Mouse (Mus musculus): ENCODE results near the gene Sppl2c. TPM values are rescaled to one million over a fixed set of nuclear protein-coding genes. Genes with fewer than 3 reads are reported as not detected.

The Sppl2c gene
- polyA plus RNA-seq, 1 experiment from 2014 or later = not detected

- Histone ChIP-seq H3K4me2 (ENCODE audit: low read length) (no peak overlapping the region), H3K36me3 (ENCODE audit: control insufficient read depth, insufficient read depth, low read length) (no peaks in the 10 kb centered on the region), H3K27ac (replicated peaks in 1 of 2; ENCODE audit: control insufficient read depth in 1 of 2, insufficient read depth in 1 of 2, low read depth in 2 of 2, low read length in 2 of 2) (no peak overlapping the region), H3K27me3 (ENCODE audit: control insufficient read depth, insufficient read depth, low read length) (no peaks in the 10 kb centered on the region), H3K4me3 (ENCODE audit: control insufficient read depth in 1 of 2, insufficient read depth in 1 of 2, low read depth in 1 of 2, low read length in 2 of 2) (no peak overlapping the region), H3K4me1 (ENCODE audit: control insufficient read depth in 2 of 2, insufficient read depth in 2 of 2, low read length in 2 of 2) (no peaks in the 10 kb centered on the region), H3K9ac (ENCODE audit: low read length) (no peak overlapping the region), H3K9me3 (ENCODE audit: control insufficient read depth, low read length) (no peaks in the 10 kb centered on the region; the same call in 1 of the 2 replicates)
- WGBS = 73% methylated on average over 4 of the region's 4 CpGs
- ATAC-seq (ENCODE audit: insufficient number of reproducible peaks, insufficient read depth, low FRiP score, low read depth) = no peak
Observed at GRCm38 (mm10) chr11:104220291-104220690, 34.2 kb downstream of the Sppl2c start.

GRCm38 (mm10) chr11:104221751-104222150, 35.6 kb downstream of the Sppl2c start:
- Histone ChIP-seq H3K4me1 (ENCODE audit: control insufficient read depth in 2 of 2, insufficient read depth in 2 of 2, low read length in 2 of 2) (no peaks in the 10 kb centered on the region), H3K4me2 (ENCODE audit: low read length) (no peak overlapping the region), H3K36me3 (ENCODE audit: control insufficient read depth, insufficient read depth, low read length) (no peaks in the 10 kb centered on the region), H3K27me3 (ENCODE audit: control insufficient read depth, insufficient read depth, low read length) (no peaks in the 10 kb centered on the region), H3K27ac (replicated peaks in 1 of 2; ENCODE audit: control insufficient read depth in 1 of 2, insufficient read depth in 1 of 2, low read depth in 2 of 2, low read length in 2 of 2) (no peak overlapping the region), H3K9ac (ENCODE audit: low read length) (no peak overlapping the region), H3K4me3 (ENCODE audit: control insufficient read depth in 1 of 2, insufficient read depth in 1 of 2, low read depth in 1 of 2, low read length in 2 of 2) (no peak overlapping the region), H3K9me3 (ENCODE audit: control insufficient read depth, low read length) (no peaks in the 10 kb centered on the region; the same call in 1 of the 2 replicates)
- 81% methylated on average over 5 of the region's 5 CpGs for WGBS
- ATAC-seq (ENCODE audit: insufficient number of reproducible peaks, insufficient read depth, low FRiP score, low read depth) = no peak

GRCm38 (mm10) chr11:104223301-104223700, 37.2 kb downstream of the Sppl2c start:
- Histone ChIP-seq H3K9ac (ENCODE audit: low read length) (no peak overlapping the region), H3K36me3 (ENCODE audit: control insufficient read depth, insufficient read depth, low read length) (no peaks in the 10 kb centered on the region), H3K4me1 (ENCODE audit: control insufficient read depth in 2 of 2, insufficient read depth in 2 of 2, low read length in 2 of 2) (no peaks in the 10 kb centered on the region), H3K9me3 (ENCODE audit: control insufficient read depth, low read length) (no peaks in the 10 kb centered on the region; the same call in 1 of the 2 replicates), H3K27me3 (ENCODE audit: control insufficient read depth, insufficient read depth, low read length) (no peaks in the 10 kb centered on the region), H3K27ac (replicated peaks in 1 of 2; ENCODE audit: control insufficient read depth in 1 of 2, insufficient read depth in 1 of 2, low read depth in 2 of 2, low read length in 2 of 2) (no peak overlapping the region), H3K4me3 (ENCODE audit: control insufficient read depth in 1 of 2, insufficient read depth in 1 of 2, low read depth in 1 of 2, low read length in 2 of 2) (no peak overlapping the region), H3K4me2 (ENCODE audit: low read length) (no peak overlapping the region)
- no peak for ATAC-seq (ENCODE audit: insufficient number of reproducible peaks, insufficient read depth, low FRiP score, low read depth)
- WGBS = 70% methylated on average over 9 of the region's 9 CpGs

- Histone ChIP-seq H3K4me2 (ENCODE audit: low read length) (no peak overlapping the region), H3K27me3 (ENCODE audit: control insufficient read depth, insufficient read depth, low read length) (peaks cover 34% of the 10 kb centered on the region), H3K36me3 (ENCODE audit: control insufficient read depth, insufficient read depth, low read length) (no peaks in the 10 kb centered on the region), H3K9me3 (ENCODE audit: control insufficient read depth, low read length) (no peaks in the 10 kb centered on the region; the same call in 1 of the 2 replicates), H3K27ac (replicated peaks in 1 of 2; ENCODE audit: control insufficient read depth in 1 of 2, insufficient read depth in 1 of 2, low read depth in 2 of 2, low read length in 2 of 2) (no peak overlapping the region), H3K4me3 (ENCODE audit: control insufficient read depth in 1 of 2, insufficient read depth in 1 of 2, low read depth in 1 of 2, low read length in 2 of 2) (no peak overlapping the region), H3K4me1 (ENCODE audit: control insufficient read depth in 2 of 2, insufficient read depth in 2 of 2, low read length in 2 of 2) (peaks cover 2 to 12% of the 10 kb centered on the region in 2 experiments; a peak in 3 of 4 replicates), H3K9ac (ENCODE audit: low read length) (no peak overlapping the region)
- 57% methylated on average over 4 of the region's 4 CpGs for WGBS
- ATAC-seq (ENCODE audit: insufficient number of reproducible peaks, insufficient read depth, low FRiP score, low read depth) = no peak
Observed at GRCm38 (mm10) chr11:104229391-104229790, 43.3 kb downstream of the Sppl2c start.

- ATAC-seq (ENCODE audit: insufficient number of reproducible peaks, insufficient read depth, low FRiP score, low read depth) = no peak
- WGBS = 13% methylated on average over 9 of the region's 9 CpGs
- Histone ChIP-seq H3K4me2 (ENCODE audit: low read length) (peak overlapping the region; percentile 93), H3K9me3 (ENCODE audit: control insufficient read depth, low read length) (no peaks in the 10 kb centered on the region), H3K9ac (ENCODE audit: low read length) (peak overlapping the region; percentile 79), H3K4me3 (ENCODE audit: control insufficient read depth in 1 of 2, insufficient read depth in 1 of 2, low read depth in 1 of 2, low read length in 2 of 2) (peak overlapping the region in 1 of 2 experiments; percentile 72; a peak in 3 of 4 replicates), H3K27me3 (ENCODE audit: control insufficient read depth, insufficient read depth, low read length) (peaks cover 42% of the 10 kb centered on the region), H3K36me3 (ENCODE audit: control insufficient read depth, insufficient read depth, low read length) (no peaks in the 10 kb centered on the region), H3K4me1 (ENCODE audit: control insufficient read depth in 2 of 2, insufficient read depth in 2 of 2, low read length in 2 of 2) (peaks cover 2 to 12% of the 10 kb centered on the region in 2 experiments; a peak in 3 of 4 replicates), H3K27ac (replicated peaks in 1 of 2; ENCODE audit: control insufficient read depth in 1 of 2, insufficient read depth in 1 of 2, low read depth in 2 of 2, low read length in 2 of 2) (no peak overlapping the region)
Observed at GRCm38 (mm10) chr11:104230066-104230778, 44.1 kb downstream of the Sppl2c start.

- under 1% methylated on average over 69 of the region's 94 CpGs for WGBS
- Histone ChIP-seq H3K27ac (replicated peaks in 1 of 2; ENCODE audit: control insufficient read depth in 1 of 2, insufficient read depth in 1 of 2, low read depth in 2 of 2, low read length in 2 of 2) (peak within 1 kb of the TSS; percentile 19 to 31; a peak in 1 of 4 replicates), H3K27me3 (ENCODE audit: control insufficient read depth, insufficient read depth, low read length) (peaks cover 52% of the 10 kb centered on the region), H3K9me3 (ENCODE audit: control insufficient read depth, low read length) (no peaks in the 10 kb centered on the region), H3K4me3 (ENCODE audit: control insufficient read depth in 1 of 2, insufficient read depth in 1 of 2, low read depth in 1 of 2, low read length in 2 of 2) (peak within 1 kb of the TSS; percentile 72 to 78), H3K9ac (ENCODE audit: low read length) (peak within 1 kb of the TSS; percentile 79), H3K4me1 (ENCODE audit: control insufficient read depth in 2 of 2, insufficient read depth in 2 of 2, low read length in 2 of 2) (peaks cover 2 to 12% of the 10 kb centered on the region in 2 experiments; a peak in 3 of 4 replicates), H3K4me2 (ENCODE audit: low read length) (peak within 1 kb of the TSS; percentile 93), H3K36me3 (ENCODE audit: control insufficient read depth, insufficient read depth, low read length) (no peaks in the 10 kb centered on the region)
- ATAC-seq (ENCODE audit: insufficient number of reproducible peaks, insufficient read depth, low FRiP score, low read depth) = peak; percentile 89
Observed at GRCm38 (mm10) chr11:104231041-104231911, 45.1 kb downstream of the Sppl2c start, which contains the start of gene Mapt. Gene Mapt, plus strand, starts transcription at chr11:104231390.

- Histone ChIP-seq H3K36me3 (ENCODE audit: control insufficient read depth, insufficient read depth, low read length) (no peaks in the 10 kb centered on the region), H3K9me3 (ENCODE audit: control insufficient read depth, low read length) (no peaks in the 10 kb centered on the region), H3K27ac (replicated peaks in 1 of 2; ENCODE audit: control insufficient read depth in 1 of 2, insufficient read depth in 1 of 2, low read depth in 2 of 2, low read length in 2 of 2) (no peak overlapping the region), H3K4me2 (ENCODE audit: low read length) (peak overlapping the region; percentile 93), H3K9ac (ENCODE audit: low read length) (peak overlapping the region; percentile 79), H3K27me3 (ENCODE audit: control insufficient read depth, insufficient read depth, low read length) (peaks cover 56% of the 10 kb centered on the region), H3K4me3 (ENCODE audit: control insufficient read depth in 1 of 2, insufficient read depth in 1 of 2, low read depth in 1 of 2, low read length in 2 of 2) (peak overlapping the region; percentile 72 to 78), H3K4me1 (ENCODE audit: control insufficient read depth in 2 of 2, insufficient read depth in 2 of 2, low read length in 2 of 2) (peaks cover 2 to 12% of the 10 kb centered on the region in 2 experiments; a peak in 3 of 4 replicates)
- no peak for ATAC-seq (ENCODE audit: insufficient number of reproducible peaks, insufficient read depth, low FRiP score, low read depth)
- 1% methylated on average over 72 of the region's 72 CpGs for WGBS
Observed at GRCm38 (mm10) chr11:104232141-104233061, 46.3 kb downstream of the Sppl2c start.

Data from heart, embryonic 14.5 days (tissue).